Mouse (Mus musculus): ENCODE data around the gene Sstr2. TPM values are rescaled to one million over a fixed set of nuclear protein-coding genes. Genes with fewer than 3 reads are reported as not detected.
"Not testable (repeated sequence)": the region's sequence is repeated elsewhere in the genome, so short reads cannot be mapped to it uniquely, and the experiment has no call there.

Sstr2 gene
- polyA plus RNA-seq, 1 experiment from 2014 or later = 2.7 TPM

GRCm38 (mm10) chr11:113657221-113657620 lies 38.1 kb downstream of the Sstr2 start:
- Histone ChIP-seq H3K4me3 (ENCODE audit: low read depth, low read length) (no peak overlapping the region), H3K4me2 (no peak overlapping the region), H3K4me1 (replicated peaks; ENCODE audit: control insufficient read depth, insufficient read depth, low read length) (no peaks in the 10 kb centered on the region), H3K36me3 (ENCODE audit: control insufficient read depth, insufficient read depth, low read length) (peaks cover 59% of the 10 kb centered on the region), H3K9me3 (ENCODE audit: control insufficient read depth, low read length) (no peaks in the 10 kb centered on the region), H3K27ac (ENCODE audit: low read depth, low read length) (no peak overlapping the region), H3K27me3 (replicated peaks; ENCODE audit: control insufficient read depth, insufficient read depth, low read length) (no peaks in the 10 kb centered on the region), H3K9ac (ENCODE audit: low read depth, low read length) (no peak overlapping the region)
- ATAC-seq (replicated peaks; ENCODE audit: low FRiP score) = no peak
- no peak for DNase-seq (ENCODE audit: low spot score)
- 69% methylated on average over 4 of the region's 4 CpGs for WGBS

DNA sequence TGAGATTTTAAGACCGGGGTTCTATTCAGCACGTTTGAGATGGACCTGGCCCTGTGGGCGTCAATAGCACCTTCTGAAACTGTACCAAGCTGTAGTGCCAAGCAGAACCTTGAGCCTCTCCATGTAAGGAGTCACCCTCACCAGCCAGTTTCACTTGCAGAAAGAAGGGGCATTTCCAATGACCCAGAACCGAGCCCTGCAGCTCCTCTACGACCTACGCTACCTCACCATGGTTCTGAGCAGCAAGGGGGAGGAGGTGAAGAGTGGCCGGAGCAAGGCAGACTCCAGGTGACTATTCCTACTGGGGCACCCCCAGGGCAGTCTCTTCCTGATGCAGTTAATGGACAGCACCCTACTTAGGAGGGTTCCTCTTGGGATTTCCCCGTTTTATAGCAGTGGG lies 39.2 kb downstream of the Sstr2 start:
- H3K27me3 ChIP-seq (replicated peaks; ENCODE audit: control insufficient read depth, insufficient read depth, low read length) = no peaks in the 10 kb centered on the region
- no peaks in the 10 kb centered on the region for H3K9me3 ChIP-seq (ENCODE audit: control insufficient read depth, low read length)
- H3K4me1 ChIP-seq (replicated peaks; ENCODE audit: control insufficient read depth, insufficient read depth, low read length) = no peaks in the 10 kb centered on the region
- no peak overlapping the region for H3K4me3 ChIP-seq (ENCODE audit: low read depth, low read length)
- peaks cover 58% of the 10 kb centered on the region for H3K36me3 ChIP-seq (ENCODE audit: control insufficient read depth, insufficient read depth, low read length)
- no peak overlapping the region for H3K27ac ChIP-seq (ENCODE audit: low read depth, low read length)
- ATAC-seq (replicated peaks; ENCODE audit: low FRiP score) (no peak), DNase-seq (ENCODE audit: low spot score) (no peak)
- WGBS = 88% methylated on average over 8 of the region's 8 CpGs
- no peak overlapping the region for H3K9ac ChIP-seq (ENCODE audit: low read depth, low read length)
- no peak overlapping the region for H3K4me2 ChIP-seq

DNA sequence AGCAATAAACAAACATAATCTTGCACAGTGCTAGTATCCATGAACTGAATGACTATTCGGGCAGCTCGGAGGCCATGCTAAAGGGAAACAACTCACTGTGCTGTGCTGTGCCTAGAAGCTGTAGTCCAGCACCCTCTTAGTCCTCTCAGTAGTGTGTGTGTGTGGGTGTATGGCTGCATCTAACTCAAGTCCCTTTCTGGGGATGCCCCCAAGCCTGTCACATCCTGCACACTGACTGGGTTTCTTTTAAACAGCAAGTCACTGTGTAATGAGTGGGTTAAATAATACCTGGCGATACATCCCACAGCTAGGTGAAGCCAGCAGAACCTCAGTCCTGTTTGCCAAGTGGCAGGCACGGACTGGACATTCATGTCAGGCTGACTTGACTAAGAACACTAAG lies 39.6 kb downstream of the Sstr2 start:
- Histone ChIP-seq H3K4me3 (ENCODE audit: low read depth, low read length) (no peak overlapping the region), H3K27ac (ENCODE audit: low read depth, low read length) (no peak overlapping the region), H3K4me2 (no peak overlapping the region), H3K9ac (ENCODE audit: low read depth, low read length) (no peak overlapping the region), H3K9me3 (ENCODE audit: control insufficient read depth, low read length) (no peaks in the 10 kb centered on the region), H3K27me3 (replicated peaks; ENCODE audit: control insufficient read depth, insufficient read depth, low read length) (no peaks in the 10 kb centered on the region), H3K36me3 (ENCODE audit: control insufficient read depth, insufficient read depth, low read length) (peaks cover 60% of the 10 kb centered on the region), H3K4me1 (replicated peaks; ENCODE audit: control insufficient read depth, insufficient read depth, low read length) (no peaks in the 10 kb centered on the region)
- no peak for ATAC-seq (replicated peaks; ENCODE audit: low FRiP score)
- 86% methylated on average over 4 of the region's 4 CpGs for WGBS
- no peak for DNase-seq (ENCODE audit: low spot score)

- not testable (repeated sequence) for H3K4me1 ChIP-seq (replicated peaks; ENCODE audit: control insufficient read depth, insufficient read depth, low read length); H3K27me3 ChIP-seq (replicated peaks; ENCODE audit: control insufficient read depth, insufficient read depth, low read length); H3K27ac ChIP-seq (ENCODE audit: low read depth, low read length); H3K9ac ChIP-seq (ENCODE audit: low read depth, low read length); H3K9me3 ChIP-seq (ENCODE audit: control insufficient read depth, low read length); DNase-seq (ENCODE audit: low spot score); H3K4me2 ChIP-seq; ATAC-seq (replicated peaks; ENCODE audit: low FRiP score); H3K4me3 ChIP-seq (ENCODE audit: low read depth, low read length)
- peaks cover 53% of the 10 kb centered on the region for H3K36me3 ChIP-seq (ENCODE audit: control insufficient read depth, insufficient read depth, low read length)
- whole genome bisulfite sequencing = 90% methylated on average over 3 of the region's 3 CpGs
These were observed 41.1 kb downstream of the Sstr2 start for GRCm38 (mm10) chr11:113660213-113660612.

GRCm38 (mm10) chr11:113660940-113661339 lies 41.8 kb downstream of the Sstr2 start:
- no peak overlapping the region for H3K4me2 ChIP-seq
- ATAC-seq (replicated peaks; ENCODE audit: low FRiP score) = no peak
- no peaks in the 10 kb centered on the region for H3K4me1 ChIP-seq (replicated peaks; ENCODE audit: control insufficient read depth, insufficient read depth, low read length)
- H3K27me3 ChIP-seq (replicated peaks; ENCODE audit: control insufficient read depth, insufficient read depth, low read length) = no peaks in the 10 kb centered on the region
- peaks cover 50% of the 10 kb centered on the region for H3K36me3 ChIP-seq (ENCODE audit: control insufficient read depth, insufficient read depth, low read length)
- DNase-seq (ENCODE audit: low spot score) = no peak
- WGBS = 94% methylated on average over 11 of the region's 11 CpGs
- H3K9me3 ChIP-seq (ENCODE audit: control insufficient read depth, low read length) = no peaks in the 10 kb centered on the region
- H3K4me3 ChIP-seq (ENCODE audit: low read depth, low read length) = no peak overlapping the region
- H3K9ac ChIP-seq (ENCODE audit: low read depth, low read length) = no peak overlapping the region
- H3K27ac ChIP-seq (ENCODE audit: low read depth, low read length) = no peak overlapping the region

DNA sequence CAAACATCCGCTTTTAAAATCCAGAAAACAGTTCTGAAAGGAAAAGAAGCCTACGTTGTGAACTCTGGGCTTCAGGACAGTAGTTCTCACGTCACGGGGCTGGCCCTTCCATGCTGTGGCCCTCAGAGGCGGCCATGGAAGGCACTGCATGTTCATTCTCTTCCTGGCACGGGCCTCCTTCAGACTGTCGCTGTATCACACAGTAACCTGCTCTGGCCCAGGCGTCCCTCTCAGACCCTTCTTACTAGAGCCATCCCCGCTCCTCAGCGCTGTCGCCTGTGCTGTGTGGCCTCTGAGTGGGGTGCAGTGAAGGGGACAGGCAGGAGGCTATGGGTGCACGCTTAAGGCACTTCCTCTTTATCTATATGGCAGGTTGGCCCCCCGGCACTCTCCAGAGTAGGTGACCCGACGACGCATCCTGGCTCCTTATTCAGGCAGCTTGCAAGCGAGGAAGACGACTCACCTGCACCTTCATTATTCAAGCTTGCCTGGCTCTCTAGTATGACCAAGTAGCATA lies 42.8 kb downstream of the Sstr2 start:
- H3K4me1 ChIP-seq (replicated peaks; ENCODE audit: control insufficient read depth, insufficient read depth, low read length) = peaks cover 9% of the 10 kb centered on the region
- ATAC-seq (replicated peaks; ENCODE audit: low FRiP score) (no peak), DNase-seq (ENCODE audit: low spot score) (no peak)
- no peak overlapping the region for H3K4me2 ChIP-seq
- WGBS = 91% methylated on average over 18 of the region's 18 CpGs
- no peaks in the 10 kb centered on the region for H3K27me3 ChIP-seq (replicated peaks; ENCODE audit: control insufficient read depth, insufficient read depth, low read length)
- peaks cover 42% of the 10 kb centered on the region for H3K36me3 ChIP-seq (ENCODE audit: control insufficient read depth, insufficient read depth, low read length)
- H3K9me3 ChIP-seq (ENCODE audit: control insufficient read depth, low read length) = no peaks in the 10 kb centered on the region
- no peak overlapping the region for H3K27ac ChIP-seq (ENCODE audit: low read depth, low read length)
- H3K4me3 ChIP-seq (ENCODE audit: low read depth, low read length) = no peak overlapping the region
- H3K9ac ChIP-seq (ENCODE audit: low read depth, low read length) = no peak overlapping the region

DNA sequence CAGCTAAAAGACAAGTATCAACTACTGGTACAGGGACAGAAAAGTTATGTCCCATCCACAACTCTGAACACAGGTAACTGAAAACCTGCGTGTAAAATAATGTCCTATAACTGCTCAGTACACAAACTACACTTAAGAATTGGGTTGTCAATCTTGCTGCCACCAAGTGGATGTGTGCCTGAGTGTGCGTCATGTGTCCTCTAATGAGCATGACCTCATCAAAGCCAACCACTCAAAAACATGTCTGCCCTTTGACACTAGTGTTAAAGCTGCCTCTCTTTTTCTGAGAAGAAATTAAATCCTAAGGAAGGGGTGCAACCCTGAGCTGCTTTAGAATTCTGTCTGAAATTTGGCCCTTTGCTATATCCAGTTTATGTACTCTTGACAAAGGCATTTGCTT lies 45.1 kb downstream of the Sstr2 start:
- H3K27me3 ChIP-seq (replicated peaks; ENCODE audit: control insufficient read depth, insufficient read depth, low read length) = no peaks in the 10 kb centered on the region
- H3K4me2 ChIP-seq = no peak overlapping the region
- H3K4me1 ChIP-seq (replicated peaks; ENCODE audit: control insufficient read depth, insufficient read depth, low read length) = peaks cover 30% of the 10 kb centered on the region
- no peaks in the 10 kb centered on the region for H3K9me3 ChIP-seq (ENCODE audit: control insufficient read depth, low read length)
- H3K4me3 ChIP-seq (ENCODE audit: low read depth, low read length) = no peak overlapping the region
- ATAC-seq (replicated peaks; ENCODE audit: low FRiP score) (no peak), DNase-seq (ENCODE audit: low spot score) (no peak)
- H3K36me3 ChIP-seq (ENCODE audit: control insufficient read depth, insufficient read depth, low read length) = peaks cover 37% of the 10 kb centered on the region
- no peak overlapping the region for H3K27ac ChIP-seq (ENCODE audit: low read depth, low read length)
- no peak overlapping the region for H3K9ac ChIP-seq (ENCODE audit: low read depth, low read length)
- WGBS = 86% methylated on average over 2 of the region's 2 CpGs

DNA sequence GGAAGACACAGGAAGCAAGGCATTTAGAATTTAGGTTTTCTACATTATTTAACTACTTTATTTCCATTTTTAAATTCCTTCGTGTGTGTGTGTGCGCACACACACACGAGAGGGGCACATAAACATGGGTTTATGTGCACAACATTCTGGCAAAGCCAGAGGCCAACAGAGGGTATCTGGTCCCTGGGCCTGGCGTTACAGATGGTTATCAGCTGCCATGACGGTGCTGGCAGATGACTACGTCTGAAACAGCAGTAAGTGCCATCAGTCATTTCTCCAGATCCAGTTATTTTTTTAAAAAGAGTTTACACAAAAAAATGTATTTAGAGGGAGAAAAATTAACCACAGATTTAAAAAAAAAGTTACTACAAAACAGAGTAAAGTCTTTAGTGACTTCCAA lies 47.1 kb downstream of the Sstr2 start:
- H3K27me3 ChIP-seq (replicated peaks; ENCODE audit: control insufficient read depth, insufficient read depth, low read length) = no peaks in the 10 kb centered on the region
- peak overlapping the region; percentile 33 for H3K4me2 ChIP-seq
- 56% methylated on average over 6 of the region's 6 CpGs for WGBS
- peaks cover 37% of the 10 kb centered on the region for H3K4me1 ChIP-seq (replicated peaks; ENCODE audit: control insufficient read depth, insufficient read depth, low read length)
- H3K9me3 ChIP-seq (ENCODE audit: control insufficient read depth, low read length) = no peaks in the 10 kb centered on the region
- no peak overlapping the region for H3K4me3 ChIP-seq (ENCODE audit: low read depth, low read length)
- H3K36me3 ChIP-seq (ENCODE audit: control insufficient read depth, insufficient read depth, low read length) = peaks cover 35% of the 10 kb centered on the region
- ATAC-seq (replicated peaks; ENCODE audit: low FRiP score) (0 out of 2 replicates have a peak, but pooled peaks have one; percentile 58), DNase-seq (ENCODE audit: low spot score) (no peak)
- no peak overlapping the region for H3K9ac ChIP-seq (ENCODE audit: low read depth, low read length)
- H3K27ac ChIP-seq (ENCODE audit: low read depth, low read length) = peak overlapping the region; percentile 38; the same call in 1 of the 2 replicates

GRCm38 (mm10) chr11:113666648-113667047 lies 47.5 kb downstream of the Sstr2 start:
- 49% methylated on average over 10 of the region's 10 CpGs for WGBS
- Histone ChIP-seq H3K4me3 (ENCODE audit: low read depth, low read length) (no peak overlapping the region), H3K27ac (ENCODE audit: low read depth, low read length) (peak overlapping the region; percentile 38; the same call in 1 of the 2 replicates), H3K9ac (ENCODE audit: low read depth, low read length) (no peak overlapping the region), H3K27me3 (replicated peaks; ENCODE audit: control insufficient read depth, insufficient read depth, low read length) (no peaks in the 10 kb centered on the region), H3K36me3 (ENCODE audit: control insufficient read depth, insufficient read depth, low read length) (peaks cover 37% of the 10 kb centered on the region), H3K9me3 (ENCODE audit: control insufficient read depth, low read length) (no peaks in the 10 kb centered on the region), H3K4me1 (replicated peaks; ENCODE audit: control insufficient read depth, insufficient read depth, low read length) (peaks cover 37% of the 10 kb centered on the region), H3K4me2 (peak overlapping the region; percentile 44)
- ATAC-seq (replicated peaks; ENCODE audit: low FRiP score) (no peak), DNase-seq (ENCODE audit: low spot score) (no peak)
